Mouse (Mus musculus) erythroblast, embryonic 14.5 days (primary cell): Measurements from ENCODE around the gene Pclo.

Experiments used
- GATA1 ChIP-seq: IDR thresholded peaks from 2 replicates; pipeline ENCODE4 v1.6.1; 2012; ENCODE audit warnings: low read length, inconsistent platforms, mixed read lengths
- TAL1 ChIP-seq: IDR thresholded peaks from 3 replicates; pipeline ENCODE4 v1.6.1; 2012; ENCODE audit warnings: low read length, inconsistent platforms, mixed read lengths

- TF ChIP-seq GATA1 (no peak), TAL1 (no peak)
These were observed 126.5 kb downstream of the Pclo start for GRCm38 (mm10) chr5:14641260-14641659.
